Mouse (Mus musculus) frontal cortex, postnatal 10 days (tissue): ENCODE measurements around the gene Gan.

Experiments used
- DNase-seq, 2 experiments: peaks; one replicate each; pipeline ENCODE4 v3.0.0; 2022; ENCODE audit warnings: low spot score in 2 of 2, mixed read lengths in 1 of 2

The Gan gene

DNA sequence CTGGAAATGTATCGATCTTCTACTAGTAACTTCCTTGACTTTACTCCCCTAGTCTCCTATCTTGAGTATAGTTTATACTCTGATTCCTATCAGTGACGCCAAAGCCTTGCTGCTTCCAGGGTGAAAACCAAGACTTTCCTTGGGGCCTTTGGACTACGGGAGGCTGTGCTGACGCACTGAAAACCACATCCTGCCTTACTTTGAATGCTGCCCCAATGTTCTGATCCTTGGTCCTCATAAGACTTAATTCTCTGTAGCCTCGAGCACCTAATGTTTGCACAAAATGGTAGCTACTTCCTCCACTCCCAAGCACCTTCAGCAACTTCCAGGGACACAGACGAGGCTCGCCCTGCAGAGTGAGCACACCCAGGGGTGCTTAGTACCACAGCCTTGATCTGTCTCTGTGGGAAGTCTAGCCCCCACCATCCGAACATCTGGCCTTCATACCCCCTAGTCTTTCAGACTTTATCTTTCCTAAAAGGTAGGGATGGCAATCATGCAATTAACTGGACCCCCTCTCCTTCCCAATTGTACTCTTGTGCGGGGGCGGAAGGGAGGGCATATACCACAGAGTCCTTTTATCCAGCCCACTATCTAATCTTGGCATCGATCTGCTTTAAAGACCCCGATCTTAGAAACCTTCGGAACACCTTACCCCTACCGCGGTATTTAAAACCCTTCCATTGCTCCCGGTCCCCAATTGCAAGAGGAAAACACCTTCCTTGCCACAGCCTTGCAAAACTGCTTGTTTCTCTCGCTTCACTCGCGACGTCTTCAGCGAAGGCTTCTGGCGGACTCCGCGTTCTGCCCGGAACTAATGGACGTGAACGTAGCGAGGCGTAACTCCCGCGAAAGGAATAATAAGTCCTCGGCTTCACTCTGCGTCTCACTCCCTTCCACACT lies 818 bp upstream of the Gan start:
- no peak for DNase-seq

DNA sequence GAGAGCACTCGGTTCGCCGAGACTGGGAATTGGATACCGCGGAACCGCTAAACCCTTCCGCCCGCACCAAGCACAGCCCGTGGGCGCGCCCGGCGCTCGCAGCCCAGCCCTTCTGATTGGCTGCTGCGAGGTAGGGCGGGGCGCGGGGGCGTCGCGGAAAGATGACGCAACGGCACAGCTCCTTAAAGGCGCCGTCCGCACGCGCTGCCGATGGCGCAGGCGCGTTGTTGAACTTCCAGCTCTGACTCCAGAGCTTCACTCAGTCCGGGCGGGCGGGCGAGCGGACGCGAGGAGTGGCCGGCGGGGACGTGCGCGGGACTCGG lies 205 bp upstream of the Gan start:
- peak; percentile 97 for DNase-seq

DNA sequence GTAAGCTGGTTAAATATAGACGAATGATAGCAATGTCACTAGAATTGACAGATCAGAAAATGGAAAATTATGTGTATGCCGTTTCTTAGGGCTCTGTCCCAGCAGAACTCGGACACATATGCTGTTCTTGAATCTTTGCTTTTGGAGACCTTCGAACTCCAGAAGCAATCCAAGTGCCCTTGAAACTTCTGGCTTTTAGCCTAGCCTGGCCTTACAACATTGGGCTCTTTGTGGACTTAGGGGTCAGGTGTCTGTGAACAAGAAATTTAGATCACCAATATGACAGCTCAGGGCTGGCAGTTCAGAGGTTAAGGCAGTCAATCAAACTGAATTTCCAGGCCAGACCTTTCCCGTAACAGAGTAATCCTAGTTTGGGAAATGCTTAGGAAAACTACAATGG lies 1.1 kb downstream of the Gan start:
- no peak for DNase-seq

DNA sequence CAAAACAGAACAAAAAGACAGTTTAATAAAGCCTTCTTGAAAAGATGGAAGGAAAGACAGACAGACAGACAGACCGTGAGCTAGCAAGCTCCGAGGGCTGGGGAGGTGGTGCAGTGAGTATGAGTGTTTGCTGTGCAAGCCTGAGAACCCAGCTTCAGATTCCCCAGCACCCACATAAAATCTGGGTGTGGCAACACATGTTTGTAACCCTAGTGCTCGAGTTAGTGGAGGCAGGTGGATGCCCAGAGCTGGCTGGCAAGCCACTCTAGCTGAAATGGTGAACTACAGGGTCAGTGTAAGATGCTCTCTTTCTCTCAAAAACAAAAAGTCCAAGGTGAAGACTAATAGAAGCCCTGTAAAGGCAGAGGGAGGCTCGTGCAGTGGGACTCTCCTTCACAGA lies 7.0 kb downstream of the Gan start:
- no peak for DNase-seq

DNA sequence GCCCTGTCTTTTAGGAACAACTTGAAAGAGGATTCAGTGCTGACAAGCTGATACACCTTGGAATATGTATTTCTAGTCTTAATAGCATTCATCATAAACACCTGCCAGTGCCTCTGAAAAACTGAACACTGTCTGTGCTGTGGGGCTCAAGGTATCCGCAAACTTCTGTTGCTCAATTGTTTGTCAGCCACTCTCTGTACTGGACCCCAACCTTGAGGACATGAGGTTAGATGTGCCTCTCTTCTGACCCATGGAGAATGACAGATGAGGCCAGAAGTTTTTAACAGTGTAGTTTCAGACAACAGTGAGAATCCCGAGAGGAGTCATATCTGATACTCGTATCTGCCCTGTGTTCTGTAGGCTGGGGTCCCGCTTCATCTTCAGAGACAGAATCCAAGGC lies 7.6 kb downstream of the Gan start:
- no peak for DNase-seq

DNA sequence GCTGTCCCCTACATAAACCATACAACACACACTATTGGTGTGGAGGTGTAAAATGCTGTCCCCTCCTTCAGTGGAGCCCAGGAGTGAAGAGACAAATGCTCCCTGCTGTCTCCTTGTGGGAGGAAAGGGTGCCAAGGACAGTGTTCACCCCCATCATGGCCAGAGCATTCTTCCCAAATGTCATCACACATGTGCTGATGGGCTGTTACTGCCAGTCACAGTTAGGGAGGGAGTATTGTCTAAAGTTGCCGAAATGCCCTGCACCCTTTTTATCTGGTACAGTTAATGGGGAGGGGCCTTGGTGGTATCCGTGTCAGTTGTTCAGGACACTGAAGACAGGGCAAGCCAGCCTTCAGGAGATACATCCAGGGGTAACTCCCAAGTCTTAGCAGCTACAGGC lies 8.6 kb downstream of the Gan start:
- no peak for DNase-seq

DNA sequence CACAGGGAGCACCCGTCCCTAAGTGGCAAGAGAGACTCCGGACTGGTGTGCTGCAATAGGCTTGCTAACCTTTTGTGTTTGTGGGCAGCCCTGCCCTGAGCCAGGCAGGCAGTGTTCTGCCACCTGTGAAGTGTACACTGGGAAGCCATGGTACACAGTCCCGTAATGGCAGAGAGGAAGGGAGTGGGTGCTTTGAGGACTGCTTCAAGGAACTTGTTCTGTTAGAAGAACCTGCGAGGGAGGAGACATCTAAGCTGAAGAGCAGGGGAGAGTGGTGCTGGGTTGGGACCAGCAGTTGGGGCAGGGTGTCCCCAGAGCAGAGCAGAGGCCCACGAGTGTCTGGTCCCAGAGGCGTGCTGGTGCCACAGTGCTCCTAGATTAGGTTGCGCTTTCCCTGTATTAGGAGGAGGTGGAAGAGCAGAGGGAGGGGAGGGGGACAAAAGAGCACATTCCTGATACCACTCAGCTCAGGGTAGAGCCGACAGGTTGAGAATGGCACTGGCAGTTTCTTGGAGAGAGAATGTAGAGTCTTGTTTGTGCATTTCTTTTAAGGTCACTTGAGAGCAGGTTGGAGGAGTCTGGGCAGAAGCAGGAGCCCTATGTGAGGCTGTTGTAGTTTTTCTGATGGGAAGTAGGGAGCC lies 9.4 kb downstream of the Gan start:
- DNase-seq, result no peak

DNA sequence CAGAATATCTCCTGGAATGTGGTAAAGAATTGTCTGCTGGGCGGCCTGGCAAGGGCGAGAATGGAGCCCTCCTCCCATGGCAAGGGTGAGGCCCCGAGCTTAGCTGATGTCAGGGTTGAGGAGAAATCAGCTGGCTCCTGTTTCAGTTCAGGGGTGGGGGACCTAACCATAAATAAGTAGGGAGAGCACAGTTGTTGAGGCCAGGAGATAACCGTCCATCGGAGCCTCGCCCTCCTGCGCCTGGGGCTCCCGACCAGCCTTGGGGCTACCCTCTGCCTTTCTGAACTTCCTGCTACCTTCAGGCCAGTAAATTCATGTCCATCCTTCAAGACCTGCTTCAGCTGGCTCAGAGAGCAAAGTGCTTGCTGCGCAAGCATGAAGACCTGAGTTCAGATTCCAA lies 10.4 kb downstream of the Gan start:
- DNase-seq, result no peak

DNA sequence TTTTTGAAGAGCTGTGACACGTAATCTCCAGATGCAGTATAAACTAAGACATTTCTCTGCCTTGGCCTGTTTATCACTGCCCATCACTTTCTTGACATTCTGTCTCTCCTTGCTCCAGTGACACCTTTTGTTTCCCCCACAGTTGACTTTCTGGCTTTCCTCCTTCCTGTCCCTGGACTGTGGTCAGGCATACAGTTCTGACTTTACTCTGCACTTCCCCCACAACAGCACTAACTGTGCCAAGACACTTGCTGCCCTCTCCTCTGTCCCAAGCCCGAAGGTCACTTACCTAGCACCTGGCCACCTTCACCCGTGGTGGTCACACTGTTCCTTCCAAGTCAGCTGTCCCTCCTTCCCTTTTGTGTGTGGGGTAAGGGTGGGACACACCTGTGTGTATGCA lies 13.9 kb downstream of the Gan start:
- DNase-seq, result no peak

DNA sequence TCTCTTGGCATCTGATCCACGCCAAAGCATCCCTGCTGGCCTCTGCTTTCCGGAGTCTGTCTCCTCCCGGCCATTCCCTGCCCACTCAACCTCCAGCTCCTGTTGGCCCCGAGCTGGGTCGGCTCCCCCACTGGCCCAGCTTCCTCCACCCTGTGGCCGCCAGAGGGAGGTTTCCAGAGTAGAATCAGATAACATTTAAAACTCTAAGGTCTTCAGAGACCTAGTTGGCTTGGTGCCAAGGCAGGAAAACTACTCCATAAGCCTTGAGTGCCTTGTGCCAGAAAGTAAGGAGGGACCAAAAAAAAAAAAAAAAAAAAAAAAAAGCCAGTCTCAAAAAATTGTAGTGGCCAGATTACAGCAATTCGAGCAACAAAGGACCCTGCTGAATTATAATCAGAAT lies 15.0 kb downstream of the Gan start:
- DNase-seq, result no peak

DNA sequence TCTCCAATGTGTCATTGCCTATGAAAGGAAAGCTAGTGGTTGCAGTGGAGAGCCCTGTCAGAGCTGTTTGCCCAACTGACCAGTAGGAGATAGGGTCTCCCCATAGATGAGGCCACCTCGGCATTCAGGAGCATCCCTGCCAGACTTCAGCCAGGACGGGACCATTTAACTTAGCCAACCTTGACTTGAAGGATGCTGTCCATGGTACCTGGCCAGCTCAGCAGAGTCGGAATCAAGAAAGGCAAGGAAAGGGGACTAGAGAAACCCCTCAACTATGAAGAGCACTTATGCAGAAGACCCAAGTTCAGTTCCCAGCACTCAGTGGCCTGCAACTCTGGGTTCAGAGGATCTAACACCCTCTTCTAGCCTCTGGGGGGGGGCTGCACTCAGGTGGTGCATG lies 15.8 kb downstream of the Gan start:
- DNase-seq, result no peak

DNA sequence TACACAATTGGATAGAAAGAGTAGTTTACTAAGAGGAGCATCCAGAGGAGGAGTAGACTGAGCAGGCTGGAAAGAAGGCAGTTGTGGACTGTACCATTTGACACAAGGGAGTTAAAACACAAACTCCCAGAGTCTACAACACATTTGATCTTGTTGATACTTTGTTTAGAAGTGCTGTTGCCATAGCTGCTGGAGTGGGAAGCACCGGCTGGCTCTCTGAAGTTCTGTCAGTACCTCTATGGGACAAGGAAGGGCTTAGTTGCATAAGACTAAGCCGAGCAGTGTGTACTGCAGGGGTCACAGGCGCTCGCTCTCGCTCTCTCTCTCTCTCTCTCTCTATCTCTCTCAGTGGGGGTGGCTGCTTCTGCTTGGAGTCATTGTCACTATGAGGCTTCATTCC lies 16.6 kb downstream of the Gan start:
- no peak for DNase-seq

DNA sequence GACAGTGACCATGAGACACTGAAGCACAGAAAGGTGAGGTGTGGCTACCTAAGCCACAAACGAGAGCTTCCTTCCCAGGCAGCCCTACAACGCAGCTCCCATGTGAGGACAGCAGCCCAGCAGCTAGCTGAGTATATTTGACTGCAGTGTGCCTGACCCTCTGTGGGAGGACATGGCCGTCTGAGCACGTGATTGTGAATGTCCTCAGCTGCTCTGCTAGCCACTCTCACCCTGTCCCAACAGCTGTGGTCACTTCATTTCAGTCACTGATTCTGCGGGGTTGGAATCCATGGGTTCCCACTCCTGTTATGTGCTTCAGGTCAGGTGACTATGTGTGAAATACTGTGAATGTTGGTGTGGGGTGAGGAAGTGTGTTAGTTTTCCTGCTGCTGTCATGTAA lies 18.4 kb downstream of the Gan start:
- DNase-seq, result no peak

DNA sequence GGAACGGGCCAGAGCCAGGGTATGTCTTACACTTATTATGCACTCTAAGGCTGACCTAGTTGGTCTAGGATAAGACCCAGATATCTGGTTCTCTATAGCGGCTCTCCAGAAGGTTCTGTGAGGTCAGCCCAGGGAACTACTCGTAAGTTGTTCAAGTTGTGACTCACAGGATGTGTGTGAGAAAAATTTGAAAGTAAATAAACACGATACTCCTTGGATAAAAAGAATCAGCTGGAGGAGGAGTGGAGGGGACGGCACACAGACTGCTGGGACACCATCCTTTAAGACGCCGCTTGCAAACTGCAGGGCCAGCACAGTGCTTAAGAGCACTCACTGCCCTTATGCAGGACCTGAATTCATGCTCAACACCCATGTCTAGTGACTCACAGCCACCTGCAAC lies 19.3 kb downstream of the Gan start:
- no peak for DNase-seq

DNA sequence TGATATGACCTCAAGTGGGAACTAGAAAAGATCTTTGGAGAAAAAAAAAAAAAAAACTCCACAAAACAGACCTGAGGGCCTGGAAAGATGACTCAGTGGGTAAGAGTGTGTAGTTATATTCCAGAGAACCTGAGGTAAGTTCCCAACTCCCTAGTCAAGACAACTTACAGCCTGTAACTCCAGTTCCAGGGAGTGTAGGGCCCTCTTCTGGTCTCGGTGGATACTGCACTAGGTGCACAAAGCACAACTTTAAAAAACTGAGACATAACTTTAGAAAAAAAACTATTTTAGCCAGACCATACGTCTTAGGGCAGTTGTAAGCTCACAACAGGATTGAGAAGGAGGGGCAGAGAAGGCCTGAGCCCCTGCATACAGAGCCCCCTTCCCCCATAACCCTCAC lies 20.1 kb downstream of the Gan start:
- DNase-seq, result no peak

DNA sequence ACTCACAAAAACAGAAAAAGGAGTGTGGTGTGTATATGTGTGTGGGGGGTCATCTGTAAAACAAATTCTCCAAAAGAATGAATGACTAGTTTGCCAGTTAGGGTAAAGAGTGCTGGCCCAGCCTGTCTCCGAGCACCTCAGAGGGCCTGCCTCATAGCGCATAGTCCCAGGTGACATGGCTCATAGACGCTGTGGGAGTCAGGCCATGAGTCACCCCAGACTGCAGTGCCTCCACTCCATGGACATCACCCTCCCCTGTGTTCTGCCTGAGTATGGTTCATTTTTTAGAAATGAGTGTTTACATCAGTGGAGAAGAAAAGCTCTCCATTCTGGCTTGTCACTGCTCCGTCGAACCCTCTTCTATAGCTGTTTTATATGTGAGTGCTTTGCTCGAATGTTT lies 20.7 kb downstream of the Gan start:
- DNase-seq, result no peak

DNA sequence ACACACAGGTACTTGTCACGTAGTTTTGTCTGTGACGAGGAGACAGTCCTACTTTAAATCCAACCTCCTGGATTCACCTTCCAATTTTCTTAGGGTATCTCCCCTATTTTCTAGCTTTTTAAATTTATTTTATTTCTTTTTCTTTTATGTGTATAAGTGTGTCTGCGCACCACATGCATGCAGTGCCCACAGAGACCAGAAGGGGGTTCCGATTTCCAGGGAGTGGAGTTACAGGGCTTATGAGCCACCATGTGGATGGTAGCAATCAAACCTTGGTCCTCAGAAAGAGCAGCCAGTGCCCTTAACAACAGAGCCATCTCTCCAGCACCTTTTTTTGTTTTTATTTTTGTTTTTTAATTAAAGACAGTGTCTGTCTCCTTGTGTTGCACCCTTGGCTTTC lies 24.8 kb downstream of the Gan start:
- DNase-seq, result no peak

DNA sequence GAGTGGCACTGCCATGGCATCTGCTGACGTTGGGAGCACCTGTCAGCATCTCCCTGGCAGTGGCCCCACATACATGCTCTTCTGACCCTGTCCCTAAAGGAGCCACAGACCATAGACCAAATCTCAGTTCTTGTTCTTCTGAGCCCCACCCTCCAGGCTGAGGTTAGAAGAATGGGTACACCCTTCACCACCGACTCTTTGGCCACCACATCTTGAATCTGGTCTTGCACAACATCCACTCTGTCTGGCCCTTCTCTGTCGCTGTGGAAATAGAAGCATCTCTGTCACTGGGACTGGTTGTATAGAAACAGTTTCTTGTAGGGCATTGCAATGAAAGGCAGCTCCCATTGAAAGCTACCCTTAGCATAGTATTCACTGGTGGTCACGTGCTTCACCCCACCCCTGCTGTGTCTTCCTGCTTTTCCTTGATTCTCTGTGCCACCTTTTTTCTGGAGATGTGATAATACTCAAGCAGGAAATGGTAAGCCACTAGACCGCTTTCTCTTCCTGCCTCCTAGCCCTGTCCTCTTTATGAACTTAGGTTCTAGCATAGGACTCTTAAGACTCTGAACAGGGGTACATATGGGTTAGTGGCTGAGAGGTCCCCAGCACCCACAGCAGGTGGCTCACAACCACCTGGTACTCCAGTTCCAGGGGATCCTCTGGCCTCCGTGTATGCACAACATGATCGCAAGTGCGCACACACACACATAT lies 25.9 kb downstream of the Gan start:
- no peak for DNase-seq

DNA sequence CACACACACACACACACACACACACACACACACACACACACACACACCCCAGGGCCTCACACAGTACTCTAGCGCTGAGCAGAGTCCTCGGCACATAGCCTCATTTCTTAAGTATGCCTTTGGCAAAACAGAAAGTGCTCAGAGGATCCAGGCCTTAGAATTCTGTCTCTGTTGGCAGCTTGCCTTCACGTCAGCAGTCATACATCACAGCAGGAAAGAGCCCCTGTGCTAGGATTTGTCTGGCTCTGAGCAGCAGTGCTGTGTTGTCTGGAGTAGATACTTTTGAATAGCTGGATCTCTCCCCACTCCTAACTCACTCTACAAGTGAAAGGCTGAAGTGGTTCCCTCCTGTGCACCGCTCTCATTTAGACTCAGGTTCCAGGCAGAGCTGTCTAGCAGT lies 36.4 kb downstream of the Gan start:
- peak in 1 of 2 experiments; percentile 23 for DNase-seq

DNA sequence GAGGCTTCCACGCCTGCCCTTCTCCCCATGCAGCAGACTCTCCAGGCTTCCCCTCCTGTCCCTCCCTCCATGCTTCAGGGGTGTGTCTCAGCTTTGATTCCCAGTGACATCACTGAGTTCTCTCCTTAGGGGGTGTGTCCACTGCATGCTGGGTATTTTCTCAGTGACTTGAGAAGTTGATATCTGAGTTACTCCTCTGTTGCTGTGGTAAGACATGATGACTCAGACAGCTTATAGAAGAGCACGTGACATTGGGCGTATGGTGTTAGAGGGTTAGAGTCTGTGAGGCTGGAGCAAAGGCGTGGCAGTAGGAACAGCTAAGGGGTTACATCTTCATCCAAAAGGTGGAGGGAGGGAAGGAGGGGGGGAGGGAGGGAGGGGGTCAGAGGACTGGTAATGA lies 38.7 kb downstream of the Gan start:
- DNase-seq, result no peak

DNA sequence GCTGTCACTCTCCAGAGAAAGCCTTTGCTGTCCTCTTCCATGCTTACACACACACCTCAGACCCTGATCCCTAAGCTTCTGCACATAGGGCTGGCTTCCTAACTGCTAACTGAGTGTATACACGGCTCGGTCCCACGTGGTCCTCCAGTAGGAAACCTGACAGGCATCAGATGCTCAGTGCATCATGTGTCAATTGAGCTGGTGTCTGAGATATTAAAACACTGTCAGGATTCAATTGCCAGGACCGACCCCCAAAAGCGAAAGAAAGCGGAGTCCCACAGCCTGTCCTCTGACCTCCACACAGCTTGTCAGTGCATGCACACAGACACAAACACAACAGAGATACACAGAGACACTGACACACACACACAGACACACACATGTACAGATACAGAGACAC lies 39.6 kb downstream of the Gan start:
- no peak for DNase-seq

DNA sequence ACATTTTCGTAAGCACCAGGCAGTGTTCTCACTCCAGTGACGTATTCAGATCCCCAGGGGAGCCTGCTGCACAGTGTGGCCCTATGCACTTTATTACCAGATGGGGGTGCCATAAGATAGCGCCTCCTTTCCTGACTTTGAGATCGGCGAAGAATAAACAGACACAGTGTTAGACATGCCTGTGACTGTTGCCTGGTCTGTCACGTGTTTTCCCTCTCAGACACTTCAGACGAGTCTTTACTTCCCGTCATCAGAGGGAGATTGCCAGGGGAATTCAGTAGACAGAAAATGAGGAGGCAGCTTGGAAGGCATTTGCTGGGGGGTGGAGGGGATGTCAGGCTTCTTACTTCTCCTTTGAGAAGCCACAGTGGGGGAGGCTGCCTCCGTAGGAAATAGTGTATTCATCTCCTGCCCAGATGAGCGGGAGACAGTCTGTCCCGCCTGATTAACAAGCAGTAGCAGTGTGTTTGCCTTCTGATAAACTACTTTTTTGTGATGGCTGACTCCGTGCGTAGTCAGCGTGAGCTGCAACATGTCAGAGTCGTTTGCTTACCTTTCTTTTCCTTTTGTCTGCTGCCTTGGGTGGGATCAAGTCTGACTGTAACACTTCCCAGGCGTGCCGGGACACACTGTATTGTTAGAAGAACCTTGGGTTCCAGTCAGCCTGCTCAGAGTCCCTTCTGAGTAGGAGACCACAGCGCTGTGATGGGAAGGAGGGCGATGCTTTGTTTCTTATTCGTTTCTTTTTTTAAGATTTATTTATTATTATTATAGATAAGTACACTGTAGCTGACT lies 40.4 kb downstream of the Gan start:
- peak; percentile 49 to 60 for DNase-seq
